Mouse (Mus musculus) kidney, adult 11 months (tissue): ENCODE measurements at regions not wholly inside any gene's neighbourhood (a gene's known extent, or its start where the extent isn't known, plus 50 kb on each side); places are given as distances from the start of the nearest gene placed in this dataset.

Experiments used
- DNase-seq: peaks from one replicate; pipeline ENCODE4 v3.0.0; 2022

DNA sequence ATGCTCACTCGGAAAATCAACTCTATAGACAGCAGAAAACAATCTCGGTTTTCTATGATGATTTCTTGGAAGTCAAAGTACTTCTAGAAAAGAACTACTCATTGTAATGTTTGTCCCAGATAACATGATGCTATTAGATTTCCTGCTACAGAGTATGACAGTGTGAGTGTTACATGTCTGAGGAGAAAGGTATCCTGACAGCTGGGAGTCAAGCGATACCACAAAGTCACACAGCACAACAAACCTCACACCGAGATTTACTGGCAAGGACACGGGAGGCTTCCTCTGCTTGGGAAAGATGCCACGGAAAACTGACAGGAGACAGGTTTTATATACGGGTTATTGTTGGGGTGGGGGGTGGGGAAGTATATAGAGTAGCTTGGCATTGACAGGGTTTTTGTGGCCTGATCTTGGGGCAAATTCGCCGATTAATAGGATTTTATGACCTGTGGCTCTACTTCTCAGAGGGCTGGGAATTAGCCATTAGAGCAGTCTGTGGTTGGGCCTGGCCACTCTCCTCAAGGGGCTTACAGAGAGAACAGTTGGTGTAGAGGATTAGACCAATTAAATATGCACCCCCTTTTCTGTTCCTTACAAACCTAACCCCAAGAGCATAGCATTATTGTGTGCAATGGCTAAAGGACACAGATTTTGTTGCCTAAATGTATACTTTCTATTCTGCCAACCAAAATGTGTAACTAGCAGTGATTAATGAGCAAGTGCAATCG is 209.2 kb upstream of the Sfrp2 start:
- no peak for DNase-seq

DNA sequence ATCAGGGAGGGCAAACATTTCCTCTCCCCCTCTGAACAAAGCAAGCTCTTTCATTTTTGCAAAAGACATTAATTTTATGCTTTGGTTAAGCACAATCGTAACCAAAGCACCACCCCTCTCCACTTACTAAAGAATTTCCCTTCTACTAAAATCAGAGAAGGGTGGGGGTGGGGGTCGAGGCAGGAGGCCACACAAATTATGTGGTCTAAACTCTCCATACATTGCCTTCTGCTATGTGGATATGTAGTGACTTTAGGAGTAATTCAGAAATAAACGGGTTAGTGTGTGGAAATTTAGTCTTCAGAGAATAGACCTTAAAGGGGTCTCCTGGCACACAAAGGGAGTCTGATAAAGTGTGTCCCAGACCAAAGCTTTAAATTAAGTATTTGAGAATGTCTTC is 204.1 kb upstream of the Sfrp2 start:
- no peak for DNase-seq

DNA sequence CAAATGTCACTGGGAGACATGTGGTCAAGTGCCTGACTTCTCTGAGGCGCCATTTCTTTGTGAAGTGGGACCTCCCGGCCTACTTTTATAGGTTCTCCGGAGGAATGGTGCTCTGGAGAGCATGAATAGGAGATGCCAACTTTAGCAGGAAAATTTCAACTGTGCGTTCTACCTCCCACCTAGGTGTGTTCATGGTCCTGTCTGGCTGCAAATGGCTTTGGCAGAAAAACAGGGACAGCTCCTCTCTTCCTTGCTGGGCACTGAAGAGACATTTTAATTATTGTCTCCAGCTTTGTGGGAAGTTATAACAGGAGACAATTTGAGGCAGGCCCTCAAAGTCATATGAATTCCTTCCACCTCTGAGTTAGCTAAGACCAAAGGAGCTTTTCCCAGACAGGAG is 190.6 kb upstream of the Sfrp2 start:
- DNase-seq = no peak

DNA sequence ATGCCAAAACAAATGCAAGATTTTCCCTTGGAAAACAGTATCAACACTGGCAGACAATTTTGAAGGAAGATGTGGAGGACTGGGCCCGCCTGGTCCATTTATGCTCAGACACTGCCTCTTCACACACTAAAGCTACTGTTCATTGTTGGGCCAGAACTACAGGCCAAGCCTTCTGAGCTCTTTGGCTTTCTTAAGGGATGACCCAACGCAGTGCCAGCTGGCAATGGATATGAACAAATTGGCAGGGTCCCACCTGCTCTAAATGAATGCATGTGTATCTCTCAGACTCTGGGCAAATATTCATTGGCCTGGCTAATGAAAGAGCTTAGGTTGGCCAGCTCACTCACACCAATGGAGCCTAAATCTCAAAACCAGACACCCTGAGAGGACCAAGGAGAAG is 190.0 kb upstream of the Sfrp2 start:
- DNase-seq = no peak

DNA sequence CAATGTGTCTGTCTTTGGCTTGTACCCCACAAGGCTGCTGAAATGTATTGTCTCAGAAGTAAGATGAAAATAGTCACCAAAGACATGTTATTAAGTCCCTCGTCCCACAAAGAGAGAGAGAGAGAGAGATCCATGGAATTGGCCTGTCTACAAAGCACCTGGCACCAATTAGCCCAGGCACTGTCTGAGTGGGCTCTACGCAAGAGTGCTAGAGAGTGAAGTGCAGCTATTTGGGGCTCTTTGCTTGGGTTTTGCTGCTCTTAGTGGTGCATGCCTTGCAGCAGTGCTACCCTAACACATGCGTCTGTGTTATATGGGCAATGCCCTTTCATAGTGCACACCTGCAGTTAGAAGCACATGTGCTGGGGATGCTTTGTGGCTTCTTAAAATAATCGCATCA is 185.4 kb upstream of the Sfrp2 start:
- DNase-seq = no peak

DNA sequence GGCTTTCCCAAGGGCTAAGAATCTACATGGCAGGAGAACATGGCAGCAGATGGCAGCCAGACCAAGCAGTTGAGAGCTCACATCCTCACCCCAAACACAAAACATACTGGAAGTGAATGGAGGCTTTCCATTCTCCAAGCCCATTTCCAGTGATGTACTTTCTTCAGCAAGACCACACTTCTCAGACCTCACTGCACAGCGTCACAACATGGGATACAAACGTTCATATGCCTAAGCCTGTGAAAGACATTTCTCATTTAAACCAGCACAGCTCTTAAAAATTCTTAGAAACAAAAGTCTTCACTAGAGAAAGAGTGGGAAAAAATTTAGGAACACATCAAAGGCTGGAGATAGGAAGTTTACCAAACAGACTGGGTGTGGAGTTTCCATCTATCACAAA is 183.9 kb upstream of the Sfrp2 start:
- no peak for DNase-seq

DNA sequence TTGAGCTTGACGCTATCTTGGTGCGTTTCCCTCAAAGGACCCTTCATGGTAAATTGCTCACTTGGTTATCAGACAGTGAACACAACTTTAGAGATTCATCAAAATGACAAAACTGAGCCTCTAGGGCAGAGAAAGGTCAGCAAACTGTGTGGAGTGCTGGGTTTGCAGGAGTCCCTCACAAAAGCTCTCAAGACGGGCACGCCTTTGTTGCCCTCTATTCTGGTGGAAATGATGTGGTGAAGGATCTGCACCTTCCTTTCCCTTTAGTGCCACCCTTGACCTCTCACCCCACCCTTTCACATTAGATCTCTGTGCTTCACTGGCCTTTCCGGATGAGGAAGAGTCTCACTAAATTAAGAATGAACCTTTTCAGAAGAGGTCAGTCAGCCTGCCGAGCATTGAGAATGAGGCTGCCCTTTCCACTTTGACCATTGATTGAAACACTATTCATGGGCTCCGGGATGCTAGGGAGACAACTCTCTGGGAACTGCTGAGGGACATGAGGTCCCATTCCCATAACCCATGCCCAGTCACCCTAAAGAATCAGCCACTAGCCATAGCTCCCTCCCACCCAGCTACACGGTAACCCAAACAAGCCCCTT is 182.9 kb upstream of the Sfrp2 start:
- no peak for DNase-seq

DNA sequence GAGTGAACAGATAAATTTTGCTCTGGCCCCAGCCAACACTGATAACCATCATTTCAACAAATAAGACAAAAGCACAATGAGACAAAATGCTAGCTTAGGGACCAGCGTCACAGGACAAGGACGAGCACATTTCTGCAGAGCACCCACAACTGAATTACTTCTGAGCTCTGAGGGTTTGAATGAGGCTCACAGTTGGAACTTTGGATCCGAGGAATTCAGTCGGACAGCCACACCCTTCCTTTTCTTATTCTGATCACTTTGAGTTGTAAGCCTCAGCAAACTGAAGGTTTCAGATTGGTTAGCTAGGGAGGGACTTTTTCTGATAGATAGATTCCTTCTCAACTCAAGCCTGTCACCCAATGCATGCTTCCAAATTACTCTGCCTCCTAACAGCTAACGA is 180.0 kb upstream of the Sfrp2 start:
- DNase-seq = no peak

DNA sequence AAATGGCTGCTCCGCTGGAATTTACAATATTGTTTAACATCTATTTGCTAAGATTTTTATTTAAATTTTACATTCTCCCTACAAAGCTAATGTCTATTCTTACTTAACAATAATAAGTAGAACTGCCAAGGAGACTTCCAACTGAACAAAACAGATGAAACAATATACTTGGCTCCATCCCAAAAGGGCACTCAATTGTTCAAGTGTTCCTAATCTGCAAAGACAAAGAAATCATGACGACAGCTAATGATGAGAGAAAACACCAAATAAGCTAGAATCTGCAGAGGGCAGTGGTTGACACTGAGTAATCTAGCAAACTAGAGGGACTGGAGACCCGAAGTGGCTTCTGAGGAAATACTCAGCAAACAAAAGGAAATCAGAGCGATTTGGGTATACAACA is 179.6 kb upstream of the Sfrp2 start:
- DNase-seq = no peak

DNA sequence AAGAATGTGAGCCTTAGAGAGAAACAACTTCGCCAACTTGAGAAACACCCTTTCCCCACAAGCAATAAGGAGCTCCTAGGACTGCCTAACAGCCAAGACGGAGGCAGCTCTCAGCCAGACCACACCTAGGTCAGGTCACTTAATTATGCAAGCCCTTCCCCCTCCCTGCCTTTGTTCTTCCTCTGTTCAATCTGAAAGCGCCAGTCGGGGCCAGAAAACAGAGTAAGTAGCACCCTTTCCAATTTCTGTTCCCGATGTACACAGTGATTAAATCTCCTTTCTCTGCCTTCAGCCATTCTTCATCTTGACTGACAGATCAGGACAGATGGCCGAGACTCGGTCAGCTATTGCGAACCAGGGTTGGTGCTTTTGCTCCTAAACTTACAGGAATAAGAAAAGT is 177.0 kb upstream of the Sfrp2 start:
- DNase-seq = no peak

DNA sequence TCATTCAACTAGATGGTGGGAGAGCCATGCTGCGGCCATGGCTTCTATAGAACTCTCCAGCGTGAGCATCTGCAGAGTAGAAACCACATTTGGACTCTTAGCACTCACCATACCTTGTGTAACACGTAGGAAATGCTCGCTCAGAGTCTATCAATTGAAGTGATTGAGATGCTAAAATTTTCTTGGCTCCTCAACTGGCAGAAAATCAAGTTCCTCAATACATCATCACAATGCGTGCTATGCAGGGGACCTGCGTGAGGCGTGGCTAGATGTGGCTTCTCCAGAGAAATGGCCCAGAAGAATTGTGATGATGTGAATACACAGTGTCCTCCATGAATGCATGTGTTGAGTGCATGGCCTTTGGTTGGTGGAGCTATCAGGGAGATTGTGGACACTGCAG is 174.9 kb upstream of the Sfrp2 start:
- no peak for DNase-seq

DNA sequence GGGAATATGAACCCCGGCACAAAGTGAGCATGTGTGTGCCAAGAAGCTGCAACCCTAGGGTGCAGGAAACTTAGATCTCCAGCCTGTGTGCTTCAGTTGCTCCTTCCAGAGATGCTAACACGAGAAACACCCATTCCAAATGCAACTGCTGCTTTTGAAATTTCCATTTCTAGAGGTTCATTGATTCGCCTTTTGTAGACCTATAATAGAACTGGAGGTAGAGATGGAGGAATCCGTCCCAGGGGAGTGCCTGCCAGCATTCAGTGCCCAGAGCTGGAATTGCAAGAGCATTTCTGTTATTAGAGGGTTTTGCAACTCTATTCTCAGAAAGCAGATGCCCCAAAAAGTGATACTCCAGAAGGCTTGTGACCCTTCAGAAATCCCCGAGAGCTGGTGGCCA is 172.8 kb upstream of the Sfrp2 start:
- no peak for DNase-seq

DNA sequence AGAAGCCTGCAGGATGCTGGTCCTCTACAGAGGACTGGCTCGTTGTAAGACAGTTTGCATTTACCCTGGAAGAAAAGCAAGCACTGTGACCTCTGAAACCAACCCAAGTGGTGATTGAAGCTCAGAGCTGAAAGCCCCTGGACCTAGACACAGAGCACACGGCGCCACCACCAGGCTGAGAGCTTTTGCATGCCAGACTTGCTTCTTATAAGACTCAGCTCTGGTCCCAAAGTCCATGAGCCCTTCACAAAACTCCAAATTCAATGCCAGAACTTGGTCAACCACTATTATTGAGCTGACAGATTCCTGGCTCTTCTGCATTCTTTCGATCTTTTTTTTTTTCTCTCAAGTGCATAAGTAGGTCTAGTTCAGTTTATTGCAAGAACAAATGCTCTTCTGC is 164.6 kb upstream of the Sfrp2 start:
- DNase-seq = no peak

DNA sequence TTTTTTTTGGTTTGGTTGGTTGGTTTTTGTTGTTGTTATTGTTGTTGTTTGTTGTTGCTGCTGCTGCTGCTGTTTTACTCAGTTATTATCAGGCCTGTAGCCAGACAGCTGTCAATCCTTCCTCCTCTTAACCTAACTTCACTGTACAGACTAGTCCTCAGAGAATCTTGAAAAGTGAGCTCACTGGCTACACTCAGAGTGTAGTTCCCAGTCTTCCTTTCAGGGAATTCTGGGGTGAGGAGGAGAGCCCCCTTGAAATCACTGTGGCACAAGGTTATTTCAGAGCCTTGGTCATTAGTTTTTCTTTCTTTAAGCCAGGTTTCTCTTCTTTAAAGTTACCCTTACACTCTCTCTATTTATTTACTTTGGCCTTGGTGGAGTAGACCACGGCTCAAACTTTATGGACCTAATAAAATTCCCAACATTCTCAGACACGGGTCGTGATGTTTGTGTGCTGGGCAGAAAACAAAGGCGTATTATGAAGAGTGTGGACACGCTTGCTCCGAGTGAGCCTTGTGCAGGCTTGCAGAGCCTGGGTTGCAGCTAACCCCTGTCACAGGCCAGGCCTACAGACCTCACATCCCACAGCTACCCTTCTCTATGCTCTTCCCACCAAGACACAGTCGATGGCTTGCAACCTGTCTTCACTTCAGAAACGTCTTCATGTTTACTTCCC is 156.9 kb upstream of the Sfrp2 start:
- DNase-seq = no peak

DNA sequence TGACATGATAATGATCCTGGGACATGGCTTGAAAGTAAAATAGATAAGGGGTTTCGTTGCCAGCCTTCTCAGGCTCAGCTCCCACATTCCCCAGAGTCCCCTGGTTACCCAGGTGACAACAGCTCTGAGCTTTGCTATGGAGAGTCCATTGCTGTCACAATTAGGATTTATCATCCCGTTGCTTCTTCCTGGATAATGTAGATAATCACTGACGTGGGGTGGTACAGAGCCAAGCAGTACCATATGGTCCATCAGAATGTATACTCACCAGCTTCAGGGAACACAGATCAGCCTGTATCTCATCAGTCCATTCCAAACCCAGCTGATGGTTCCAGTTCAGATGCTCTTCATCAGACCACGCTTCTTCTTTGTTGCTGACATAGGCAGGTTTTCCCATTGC is 145.7 kb upstream of the Sfrp2 start:
- DNase-seq = no peak

DNA sequence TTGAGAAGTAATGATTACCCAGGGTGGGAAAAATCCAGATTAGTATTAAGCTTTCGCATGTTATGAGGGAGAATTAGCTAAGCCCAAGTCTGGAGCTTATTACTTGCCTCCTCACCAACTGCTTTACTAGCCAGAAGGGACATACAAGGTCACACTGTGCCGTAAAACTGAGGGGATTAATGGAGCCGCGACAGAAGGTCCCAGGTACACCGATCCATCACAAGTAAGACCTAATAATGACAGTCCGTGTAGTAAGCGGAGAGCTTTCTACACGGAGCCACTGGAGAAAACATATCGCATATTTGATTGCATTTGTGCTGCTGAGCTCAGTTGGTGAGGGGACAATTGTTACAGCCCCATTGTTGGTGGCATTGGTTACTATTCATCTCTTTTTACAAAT is 133.1 kb upstream of the Sfrp2 start:
- DNase-seq = no peak

DNA sequence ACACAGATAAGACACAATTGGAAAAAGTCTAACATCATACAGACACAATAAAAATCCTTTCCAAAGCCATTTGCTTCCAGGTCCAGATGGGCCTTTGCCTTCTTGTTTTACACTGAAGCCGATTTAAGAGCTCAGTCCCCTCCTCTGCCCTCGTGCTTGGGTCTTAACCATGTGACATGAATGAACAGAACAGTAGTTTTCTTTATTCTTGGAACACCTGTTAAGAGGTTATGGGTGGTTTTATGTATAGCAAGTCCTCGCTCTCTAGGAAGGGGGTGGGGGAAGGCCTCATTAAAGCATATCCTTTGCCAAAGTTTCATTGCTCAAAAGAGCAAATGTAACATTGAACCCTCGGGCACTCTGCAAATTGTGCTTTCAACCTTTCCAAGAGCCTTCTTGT is 125.7 kb upstream of the Sfrp2 start:
- DNase-seq = no peak

DNA sequence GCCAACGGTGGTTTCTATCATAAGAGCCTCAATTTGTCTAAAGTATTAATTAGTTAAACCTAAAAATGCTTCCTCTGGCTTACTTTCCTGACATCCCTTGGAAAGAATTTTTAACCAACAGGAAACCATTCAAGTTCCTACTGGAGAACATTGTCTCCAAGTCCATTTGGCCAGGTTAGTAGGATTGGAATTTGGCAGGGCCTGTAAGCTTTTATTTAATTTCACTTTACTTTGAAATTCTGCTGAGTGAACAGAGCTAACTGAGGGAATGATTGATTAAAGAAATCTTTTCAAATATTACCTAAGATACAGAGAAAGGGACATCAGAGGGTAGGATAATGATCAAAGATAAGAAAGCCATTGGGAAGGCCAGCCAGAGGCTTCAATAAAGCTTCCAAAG is 102.4 kb upstream of the Sfrp2 start:
- DNase-seq = no peak

DNA sequence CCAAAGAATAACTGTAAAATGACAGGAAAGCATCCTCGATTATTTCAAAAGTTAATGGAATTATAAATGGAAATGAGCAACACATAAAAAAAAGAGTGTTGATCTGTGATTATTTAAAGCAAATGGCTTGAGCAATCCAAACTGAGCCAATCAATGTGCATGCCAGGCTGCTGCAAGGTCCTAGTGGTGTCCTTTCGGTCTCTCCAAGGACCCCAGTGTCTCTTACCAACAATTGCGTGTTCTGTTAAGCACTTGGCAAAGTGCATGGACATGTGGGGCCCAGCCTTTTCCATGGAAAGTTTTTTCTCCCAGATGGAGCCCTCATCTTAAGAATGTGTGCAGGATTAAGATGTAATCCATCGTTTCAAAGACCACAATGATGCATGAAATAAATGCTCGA is 90.0 kb upstream of the Sfrp2 start:
- DNase-seq = no peak

DNA sequence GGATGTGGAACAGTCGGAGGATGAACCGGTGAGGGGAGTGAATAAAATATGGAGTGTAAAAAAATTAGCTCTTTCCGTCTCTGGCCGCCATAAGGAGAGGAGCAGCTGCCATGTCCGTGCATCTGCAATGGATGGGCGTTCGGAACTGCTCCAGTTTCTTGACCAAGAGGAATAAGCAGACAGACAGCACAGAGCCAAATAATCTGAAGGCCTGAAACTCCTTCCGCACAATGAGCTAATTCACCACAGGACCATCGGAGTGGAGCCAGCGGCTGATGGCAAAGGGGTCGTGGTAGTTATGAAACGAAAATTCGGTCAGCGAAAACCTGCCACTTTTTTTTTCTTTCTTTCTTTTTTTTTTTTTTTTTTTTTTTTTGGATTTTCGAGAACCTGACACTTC is 79.5 kb upstream of the Sfrp2 start:
- no peak for DNase-seq

DNA sequence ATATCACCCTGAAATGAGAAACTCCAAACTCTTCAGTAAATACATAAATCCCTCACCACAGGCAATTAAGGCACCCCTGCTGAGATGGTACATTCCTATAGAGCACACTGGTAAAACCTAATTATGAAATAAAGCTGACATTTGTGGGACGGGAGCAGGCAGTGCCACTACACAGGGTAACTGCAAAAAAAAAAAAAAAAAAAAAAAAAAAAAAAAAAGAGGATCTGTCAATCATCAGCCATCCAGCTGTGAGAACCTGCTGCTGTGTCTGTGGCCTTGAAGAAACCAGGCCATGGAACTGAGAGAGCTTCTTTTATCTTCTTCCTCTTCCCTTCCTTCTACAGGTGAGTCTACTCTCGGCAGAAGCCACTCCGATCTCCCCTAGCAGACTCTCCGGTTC is 78.6 kb upstream of the Sfrp2 start:
- DNase-seq = no peak

DNA sequence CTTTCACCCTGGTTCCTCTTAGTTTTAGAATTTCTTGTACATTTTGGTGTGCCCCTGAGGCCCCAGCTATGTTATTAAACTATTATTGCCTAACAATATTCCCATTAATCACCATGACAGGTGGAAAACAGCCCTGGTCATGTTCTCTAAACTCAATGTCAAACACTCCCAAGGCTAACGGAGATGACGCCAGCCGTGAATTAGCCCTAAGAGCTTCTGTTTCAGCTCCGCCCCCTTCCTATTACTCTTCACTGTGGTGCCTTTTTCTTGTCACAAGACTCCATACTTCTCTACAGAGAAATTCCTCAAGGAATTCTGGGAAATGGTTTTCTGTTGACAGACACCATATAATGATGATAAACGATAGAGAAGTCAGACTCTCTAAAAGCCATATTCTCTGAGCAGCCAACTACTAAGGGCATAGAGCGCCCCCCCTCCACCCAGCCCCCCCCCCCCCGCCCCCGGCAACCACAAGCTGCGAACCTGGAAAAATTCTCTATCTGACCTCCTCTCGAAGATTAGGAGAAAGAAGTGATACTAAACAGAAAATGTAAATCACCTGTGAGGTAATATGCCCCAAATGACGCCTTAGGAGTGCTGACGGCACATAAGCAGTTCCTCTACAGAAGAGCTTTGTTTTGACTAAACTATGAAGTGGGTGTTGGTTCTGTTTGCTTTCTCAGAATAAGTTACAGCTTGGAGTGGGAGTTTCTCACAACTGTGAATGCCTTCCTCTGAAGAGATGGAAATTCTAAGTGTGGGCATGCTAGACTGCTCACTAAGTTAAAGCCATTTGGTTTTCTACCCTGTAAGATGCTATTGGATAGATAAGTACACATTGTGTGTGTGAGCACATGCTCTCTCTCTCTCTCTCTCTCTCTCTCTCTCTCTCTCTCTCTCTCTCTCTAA is 76.8 kb upstream of the Sfrp2 start:
- no peak for DNase-seq

DNA sequence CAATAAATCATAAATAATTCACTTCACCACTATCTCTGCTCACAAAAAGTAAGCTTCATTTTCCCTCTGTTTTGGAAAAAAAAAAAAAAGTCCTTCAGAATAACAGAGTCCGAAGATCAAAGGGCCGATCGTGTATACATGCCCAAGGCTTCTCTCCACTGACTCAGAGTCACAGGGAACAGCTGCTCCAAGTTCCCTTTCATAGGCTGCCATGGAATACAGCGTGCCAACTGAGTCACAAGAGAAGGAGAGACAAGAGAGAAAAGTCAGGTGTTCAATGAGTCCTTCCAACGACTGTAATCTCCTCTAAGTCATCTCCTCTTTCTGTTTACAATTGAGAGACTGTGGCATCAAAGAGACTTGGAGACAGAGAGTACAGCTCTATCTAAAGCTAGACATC is 71.6 kb upstream of the Sfrp2 start:
- no peak for DNase-seq

DNA sequence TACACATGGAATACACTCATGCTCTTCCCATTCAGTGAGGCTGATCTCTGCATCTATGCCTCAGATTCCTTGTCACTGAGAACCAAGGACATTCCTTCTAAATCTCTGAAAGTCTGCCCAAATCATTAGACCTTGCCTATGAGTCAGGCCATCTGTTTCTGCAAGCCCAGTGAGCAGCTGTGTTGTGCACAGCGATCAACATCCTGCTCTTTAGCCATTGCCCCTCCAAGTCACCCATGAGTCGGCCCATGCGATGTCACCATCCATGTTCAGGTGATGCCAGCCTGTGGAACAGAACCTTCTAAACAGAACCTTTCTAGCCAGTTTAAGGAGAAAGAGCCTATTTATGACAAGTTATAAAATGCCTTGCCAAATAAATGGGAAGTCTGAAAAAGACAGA is 66.4 kb upstream of the Sfrp2 start:
- DNase-seq = no peak
